Mouse (Mus musculus): ENCODE data around the gene Tfap4.
"Not testable (repeated sequence)": the region's sequence is repeated elsewhere in the genome, so short reads cannot be mapped to it uniquely, and the experiment has no call there.

The Tfap4 gene

GRCm38 (mm10) chr16:4592909-4593875, 33.5 kb upstream of the Tfap4 start:
- DNase-seq (ENCODE audit: low spot score in 2 of 2) = peak in 1 of 2 experiments; percentile 43

GRCm38 (mm10) chr16:4590236-4590635, 30.6 kb upstream of the Tfap4 start:
- DNase-seq (ENCODE audit: low spot score in 2 of 2) = no peak

GRCm38 (mm10) chr16:4587516-4588210, 28.0 kb upstream of the Tfap4 start:
- DNase-seq (ENCODE audit: low spot score in 2 of 2) = no peak

GRCm38 (mm10) chr16:4586531-4587123, 27.0 kb upstream of the Tfap4 start:
- DNase-seq (ENCODE audit: low spot score in 2 of 2) = peak; percentile 95 to 97

- DNase-seq (ENCODE audit: low spot score in 2 of 2) = no peak
Measured at GRCm38 (mm10) chr16:4585642-4586530, 26.2 kb upstream of the Tfap4 start.

- no peak for DNase-seq (ENCODE audit: low spot score in 2 of 2)
Measured at GRCm38 (mm10) chr16:4584438-4584837, 24.8 kb upstream of the Tfap4 start.

GRCm38 (mm10) chr16:4583807-4584206, 24.2 kb upstream of the Tfap4 start:
- DNase-seq (ENCODE audit: low spot score in 2 of 2) = no peak

GRCm38 (mm10) chr16:4581179-4581578, 21.5 kb upstream of the Tfap4 start:
- not testable (repeated sequence) for DNase-seq (ENCODE audit: low spot score in 2 of 2)

GRCm38 (mm10) chr16:4578630-4579029, 19.0 kb upstream of the Tfap4 start:
- DNase-seq (ENCODE audit: low spot score in 2 of 2) = no peak

GRCm38 (mm10) chr16:4576873-4577272, 17.2 kb upstream of the Tfap4 start:
- DNase-seq (ENCODE audit: low spot score in 2 of 2) = no peak

- no peak for DNase-seq (ENCODE audit: low spot score in 2 of 2)
Measured at GRCm38 (mm10) chr16:4576038-4576437, 16.4 kb upstream of the Tfap4 start.

GRCm38 (mm10) chr16:4570737-4571136, 11.1 kb upstream of the Tfap4 start:
- no peak for DNase-seq (ENCODE audit: low spot score in 2 of 2)

- peak; percentile 73 to 83 for DNase-seq (ENCODE audit: low spot score in 2 of 2)
Measured at GRCm38 (mm10) chr16:4567912-4568311, 8.3 kb upstream of the Tfap4 start.

GRCm38 (mm10) chr16:4560145-4560952, 695 bp upstream of the Tfap4 start:
- DNase-seq (ENCODE audit: low spot score in 2 of 2) = peak; percentile 53 to 70

GRCm38 (mm10) chr16:4558980-4559631, 548 bp downstream of the Tfap4 start:
- DNase-seq (ENCODE audit: low spot score in 2 of 2) = peak; percentile 63 to 64

- DNase-seq (ENCODE audit: low spot score in 2 of 2) = peak; percentile 87 to 93
Measured at GRCm38 (mm10) chr16:4558384-4558979, 1.2 kb downstream of the Tfap4 start.

- DNase-seq (ENCODE audit: low spot score in 2 of 2) = peak; percentile 65 to 77
Measured at GRCm38 (mm10) chr16:4557949-4558348, 1.7 kb downstream of the Tfap4 start.

GRCm38 (mm10) chr16:4557085-4557484, 2.6 kb downstream of the Tfap4 start:
- no peak for DNase-seq (ENCODE audit: low spot score in 2 of 2)

- DNase-seq (ENCODE audit: low spot score in 2 of 2) = no peak
Measured at GRCm38 (mm10) chr16:4555555-4555954, 4.1 kb downstream of the Tfap4 start.

Measured in urinary bladder, postnatal 36 days (tissue).